Comparison of ENCODE assay signal across 20 mouse cellular contexts in the genomic region with DNA sequence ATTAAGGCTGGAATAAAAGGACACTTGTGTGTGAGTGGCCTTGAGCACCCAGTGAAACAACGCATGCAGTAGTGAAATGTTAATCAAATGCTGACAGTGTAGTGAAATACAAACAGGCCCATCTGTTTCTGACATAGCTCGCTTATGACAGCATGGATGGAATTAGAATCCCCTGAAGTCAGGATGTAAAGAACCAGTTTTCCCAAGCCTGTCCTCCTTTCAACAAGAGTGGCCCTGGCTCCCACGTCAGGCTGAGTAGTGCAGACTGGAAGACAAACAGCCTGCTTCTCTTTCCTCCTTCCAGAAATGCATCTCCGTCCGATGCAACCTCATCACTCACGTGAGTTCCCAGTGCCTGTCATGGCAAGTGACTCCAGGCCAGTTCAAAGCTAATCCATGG. TPM values are rescaled to one million over a fixed set of nuclear protein-coding genes. Genes with fewer than 3 reads are reported as not detected.
A peak's percentile ranks its signal among the peaks of the same experiment; 100 is the strongest.
DNase-seq lines count a peak whose midpoint lies in the region; ATAC-seq lines count a peak whose summit lies in the region.
"Had no signal": no experiment of that assay in that cellular context is flagged by ENCODE, and none has a peak within 500 bp of the region (broad histone marks: within the 10 kb centered on the region; RNA-seq: fewer than 3 reads in every experiment).

No protein-coding gene starts in this region.

- no peak overlapping the region for H3K9ac ChIP-seq in forebrain, embryonic 14.5 days (ENCODE audit: low read length)
- H3K9ac ChIP-seq in forebrain, embryonic 12.5 days = no peak overlapping the region
- no peak overlapping the region for H3K9ac ChIP-seq in heart, embryonic 12.5 days
- H3K9ac ChIP-seq in lung, embryonic 16.5 days (ENCODE audit: low read length) = no peak overlapping the region
- H3K9ac ChIP-seq in intestine, embryonic 16.5 days (ENCODE audit: low read depth, low read length) = no peak overlapping the region
- H3K9ac ChIP-seq: embryonic facial prominence, embryonic 15.5 days; hindbrain, embryonic 12.5 days; liver, postnatal 0 days had no signal

- DNase-seq in forebrain, embryonic 14.5 days (ENCODE audit: low spot score) = peak; percentile 34
- no peak for DNase-seq in heart, adult 18-20 months
- no peak for DNase-seq in lung, postnatal 4 days
- DNase-seq in T-cell, adult 2 months (ENCODE audit: low spot score) = no peak
- DNase-seq: adrenal gland, postnatal 10 days; cerebellum, adult 18-20 months; cerebellum, postnatal 36 days; gastrocnemius, postnatal 14 days; liver; liver, postnatal 0 days; right cerebral cortex, adult 18-20 months; thymus, adult 2 months had no signal

- H3K4me2 ChIP-seq in forebrain, embryonic 14.5 days (ENCODE audit: low read length) = no peak overlapping the region
- no peak overlapping the region for H3K4me2 ChIP-seq in forebrain, embryonic 12.5 days
- peak overlapping the region; percentile 37 for H3K4me2 ChIP-seq in heart, embryonic 12.5 days
- no peak overlapping the region for H3K4me2 ChIP-seq in lung, embryonic 16.5 days (ENCODE audit: low read depth, low read length)
- H3K4me2 ChIP-seq in intestine, embryonic 16.5 days (ENCODE audit: low read depth, low read length) = no peak overlapping the region
- H3K4me2 ChIP-seq: embryonic facial prominence, embryonic 15.5 days; hindbrain, embryonic 12.5 days had no signal

- no peaks in the 10 kb centered on the region for H3K27me3 ChIP-seq in forebrain, embryonic 14.5 days (replicated peaks; ENCODE audit: control insufficient read depth, insufficient read depth, low read length)
- no peaks in the 10 kb centered on the region for H3K27me3 ChIP-seq in forebrain, embryonic 12.5 days
- 0 out of 2 replicates have a peak, but pooled peaks cover 6% of the 10 kb centered on the region for H3K27me3 ChIP-seq in heart, embryonic 12.5 days (replicated peaks)
- no peaks in the 10 kb centered on the region for H3K27me3 ChIP-seq in lung, embryonic 16.5 days (ENCODE audit: control insufficient read depth, insufficient read depth, low read depth, low read length)
- H3K27me3 ChIP-seq in intestine, embryonic 16.5 days (replicated peaks; ENCODE audit: control insufficient read depth, insufficient read depth, low read length) = no peaks in the 10 kb centered on the region
- H3K27me3 ChIP-seq: embryonic facial prominence, embryonic 15.5 days; hindbrain, embryonic 12.5 days; megakaryocyte, embryonic 14.5 days had no signal

- no peak overlapping the region for H3K27ac ChIP-seq in forebrain, embryonic 14.5 days (ENCODE audit: low read depth, low read length)
- H3K27ac ChIP-seq in forebrain, embryonic 12.5 days = no peak overlapping the region
- peak overlapping the region; percentile 81 for H3K27ac ChIP-seq in heart, embryonic 12.5 days (ENCODE audit: poor library complexity, severe bottlenecking)
- no peak overlapping the region for H3K27ac ChIP-seq in lung, embryonic 16.5 days (ENCODE audit: low read length)
- no peak overlapping the region for H3K27ac ChIP-seq in intestine, embryonic 16.5 days (ENCODE audit: low read length)
- H3K27ac ChIP-seq: embryonic facial prominence, embryonic 15.5 days; hindbrain, embryonic 12.5 days had no signal

- H3K9me3 ChIP-seq in forebrain, embryonic 14.5 days (replicated peaks; ENCODE audit: control insufficient read depth, low read length) = no peaks in the 10 kb centered on the region
- no peaks in the 10 kb centered on the region for H3K9me3 ChIP-seq in forebrain, embryonic 12.5 days
- no peaks in the 10 kb centered on the region for H3K9me3 ChIP-seq in heart, embryonic 12.5 days (replicated peaks)
- no peaks in the 10 kb centered on the region for H3K9me3 ChIP-seq in lung, embryonic 16.5 days (ENCODE audit: control insufficient read depth, low read length)
- H3K9me3 ChIP-seq in intestine, embryonic 16.5 days (ENCODE audit: control insufficient read depth, low read length) = no peaks in the 10 kb centered on the region
- H3K9me3 ChIP-seq: embryonic facial prominence, embryonic 15.5 days; hindbrain, embryonic 12.5 days; megakaryocyte, embryonic 14.5 days had no signal

- no peaks in the 10 kb centered on the region for H3K36me3 ChIP-seq in forebrain, embryonic 14.5 days (ENCODE audit: control insufficient read depth, insufficient read depth, low read length)
- H3K36me3 ChIP-seq in forebrain, embryonic 12.5 days (replicated peaks) = no peaks in the 10 kb centered on the region
- H3K36me3 ChIP-seq in heart, embryonic 12.5 days = no peaks in the 10 kb centered on the region
- H3K36me3 ChIP-seq in lung, embryonic 16.5 days (ENCODE audit: control insufficient read depth, insufficient read depth, low read length) = no peaks in the 10 kb centered on the region
- H3K36me3 ChIP-seq in intestine, embryonic 16.5 days (ENCODE audit: control insufficient read depth, insufficient read depth, low read length) = no peaks in the 10 kb centered on the region
- H3K36me3 ChIP-seq: embryonic facial prominence, embryonic 15.5 days; hindbrain, embryonic 12.5 days had no signal

- H3K4me1 ChIP-seq in forebrain, embryonic 14.5 days (ENCODE audit: control insufficient read depth, insufficient read depth, low read length) = no peaks in the 10 kb centered on the region
- no peaks in the 10 kb centered on the region for H3K4me1 ChIP-seq in forebrain, embryonic 12.5 days
- peaks cover 23% of the 10 kb centered on the region for H3K4me1 ChIP-seq in heart, embryonic 12.5 days (replicated peaks)
- no peaks in the 10 kb centered on the region; the same call in 1 of the 2 replicates for H3K4me1 ChIP-seq in lung, embryonic 16.5 days (replicated peaks; ENCODE audit: control insufficient read depth, insufficient read depth, low read length)
- H3K4me1 ChIP-seq in intestine, embryonic 16.5 days (ENCODE audit: control insufficient read depth, insufficient read depth, low read length) = peaks cover 4% of the 10 kb centered on the region; the same call in 1 of the 2 replicates
- H3K4me1 ChIP-seq: embryonic facial prominence, embryonic 15.5 days; hindbrain, embryonic 12.5 days; megakaryocyte, embryonic 14.5 days had no signal

- ATAC-seq in forebrain, embryonic 14.5 days = peak; percentile 55; the same call in 1 of the 2 replicates
- ATAC-seq in forebrain, embryonic 12.5 days (ENCODE audit: low FRiP score) = no peak
- ATAC-seq in heart, embryonic 12.5 days (ENCODE audit: insufficient number of reproducible peaks, low FRiP score) = no peak; the same call in 1 of the 2 replicates
- peak; percentile 65 for ATAC-seq in lung, embryonic 16.5 days (ENCODE audit: low read depth)
- peak; percentile 26; the same call in 1 of the 2 replicates for ATAC-seq in intestine, embryonic 16.5 days
- ATAC-seq: inflammation-experienced regulatory T-cells, adult 6 months; liver, postnatal 0 days had no signal

- WGBS in forebrain, embryonic 14.5 days = 63% methylated on average over 6 of the region's 6 CpGs
- WGBS in forebrain, embryonic 12.5 days = 61% methylated on average over 6 of the region's 6 CpGs
- WGBS in heart, embryonic 12.5 days = 19% methylated on average over 6 of the region's 6 CpGs
- WGBS in lung, embryonic 16.5 days = 18% methylated on average over 6 of the region's 6 CpGs
- WGBS in intestine, embryonic 16.5 days = 36% methylated on average over 6 of the region's 6 CpGs

- no peak overlapping the region for H3K4me3 ChIP-seq in forebrain, embryonic 14.5 days (ENCODE audit: low read depth, low read length)
- no peak overlapping the region for H3K4me3 ChIP-seq in forebrain, embryonic 12.5 days (replicated peaks)
- H3K4me3 ChIP-seq in heart, embryonic 12.5 days = no peak overlapping the region
- H3K4me3 ChIP-seq in lung, embryonic 16.5 days (ENCODE audit: low read length) = no peak overlapping the region
- H3K4me3 ChIP-seq in intestine, embryonic 16.5 days (ENCODE audit: low read length) = no peak overlapping the region
- H3K4me3 ChIP-seq: embryonic facial prominence, embryonic 15.5 days; hindbrain, embryonic 12.5 days; megakaryocyte, embryonic 14.5 days had no signal

RNA-seq across cellular contexts. Expression of a gene that starts 42.2 kb away (rescaled TPM):
- 78.3 and 91.4 TPM in 2 replicates for polyA plus RNA-seq in forebrain, embryonic 14.5 days (2014; fragmentation: Nextera tagmentation; extraction: Ambion mirVana)
- polyA plus RNA-seq in forebrain, embryonic 12.5 days (2016; fragmentation: Nextera tagmentation; extraction: Ambion mirVana) = 56.4 and 63.4 TPM in 2 replicates
- polyA plus RNA-seq in heart, embryonic 12.5 days (2016; fragmentation: Nextera tagmentation; extraction: Ambion mirVana) = 207 and 237 TPM in 2 replicates
- 10 to 100 TPM; 90.2 to 91.3 TPM for total RNA-seq in heart, adult 18-20 months (2021)
- 106 and 113 TPM in 2 replicates for polyA plus RNA-seq in lung, embryonic 16.5 days (2015; fragmentation: Nextera tagmentation; extraction: Ambion mirVana)
- 116 and 120 TPM in 2 replicates for polyA plus RNA-seq in intestine, embryonic 16.5 days (2015; fragmentation: Nextera tagmentation; extraction: Ambion mirVana)
- polyA plus RNA-seq: inflammation-experienced regulatory T-cells, adult 6 months had no signal

Comparison
In these comparisons a context has a peak if more than half of its experiments do, and no peak if none do; other contexts are left out.
1. ATAC-seq: peak in forebrain, embryonic 14.5 days (single experiment), lung, embryonic 16.5 days (single experiment) and intestine, embryonic 16.5 days (single experiment); none in forebrain, embryonic 12.5 days (single experiment) and heart, embryonic 12.5 days (single experiment).